Mouse (Mus musculus): ENCODE data around the gene Csrp3.

DNA sequence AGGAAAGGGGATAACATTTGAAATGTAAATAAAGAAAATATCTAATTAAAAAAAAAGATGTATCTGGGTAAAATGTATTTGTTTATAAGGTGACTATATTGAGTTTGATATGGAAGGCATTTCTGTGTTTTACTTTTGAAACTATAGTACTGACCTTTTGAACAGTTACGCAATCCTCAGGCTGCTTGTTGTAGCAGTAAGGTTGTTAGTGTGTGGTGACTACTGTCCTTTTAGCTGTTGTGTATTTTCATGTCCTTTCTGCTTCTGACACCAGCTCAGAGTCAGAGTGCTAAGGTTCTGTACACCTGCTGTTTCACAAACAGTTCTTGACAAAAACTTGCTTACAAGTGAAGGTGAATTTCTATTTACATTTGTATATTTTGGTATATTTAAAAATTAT, 37.2 kb downstream of the Csrp3 start:
- no peak for TF ChIP-seq GATA1 (IDR thresholded peaks at IDR 0.05; ENCODE audit: borderline replicate concordance, low read length)
- TF ChIP-seq FLI1 (IDR thresholded peaks at IDR 0.05; ENCODE audit: low read length): no peak
